Mouse (Mus musculus) forebrain, embryonic 15.5 days (tissue): ENCODE data around the gene Eps15l1. TPM values are rescaled to one million over a fixed set of nuclear protein-coding genes. Genes with fewer than 3 reads are reported as not detected.

Experiments used
- ATAC-seq: fragments of 200-750 bp; cut with Nextera tagmentation; replicated peaks from 2 replicates; pipeline ENCODE4 v1.8.0; 2017; ENCODE audit warnings: mild to moderate bottlenecking, moderate TSS enrichment, moderate library complexity
- H3K27ac ChIP-seq: fragments of 300-500 bp; sonication (generic); replicated peaks from 2 replicates; pipeline ENCODE4 v1.5.1; 2015; ENCODE audit warnings: mild to moderate bottlenecking, inconsistent platforms
- H3K27me3 ChIP-seq: fragments of 300-500 bp; sonication (generic); 2 replicates; pipeline ENCODE4 v1.6.1; 2015; ENCODE audit warnings: inconsistent platforms
- H3K36me3 ChIP-seq: fragments of 300-500 bp; sonication (generic); 2 replicates; pipeline ENCODE4 v1.6.1; 2015; ENCODE audit warnings: mild to moderate bottlenecking, inconsistent platforms
- H3K4me1 ChIP-seq: fragments of 300-500 bp; sonication (generic); 2 replicates; pipeline ENCODE4 v1.6.1; 2015; ENCODE audit warnings: inconsistent platforms
- H3K4me2 ChIP-seq: fragments of 300-500 bp; sonication (generic); replicated peaks from 2 replicates; pipeline ENCODE4 v1.6.1; 2015; ENCODE audit warnings: mild to moderate bottlenecking, inconsistent platforms
- H3K4me3 ChIP-seq: fragments of 300-500 bp; sonication (generic); 2 replicates; pipeline ENCODE4 v1.5.1; 2015; ENCODE audit warnings: mild to moderate bottlenecking, inconsistent platforms
- H3K9ac ChIP-seq: fragments of 300-500 bp; sonication (generic); replicated peaks from 2 replicates; pipeline ENCODE4 v1.6.1; 2015; ENCODE audit warnings: mild to moderate bottlenecking, inconsistent platforms
- H3K9me3 ChIP-seq: fragments of 300-500 bp; sonication (generic); 2 replicates; pipeline ENCODE4 v1.6.1; 2016; ENCODE audit warnings: inconsistent platforms
- WGBS: fragments of 180-500 bp; shearing (Covaris S2); methylation state at CpG from one replicate; pipeline ENCODE4 v1.1.7; 2015; ENCODE audit warnings: mixed read lengths; 5-methylcytosine and 5-hydroxymethylcytosine counted together
- polyA plus RNA-seq: library from polyadenylated mRNA; unstranded; fragments of >200 nt; fragmentation: Nextera tagmentation; extraction: Ambion mirVana; gene quantifications from 2 replicates; pipeline ENCODE4 v1.2.1, GENCODE M21; 2015

Eps15l1 gene
- polyA plus RNA-seq, 1 experiment from 2014 or later: 62.3 TPM

- Histone ChIP-seq H3K36me3 (peaks cover 9% of the 10 kb centered on the region; the same call in 1 of the 2 replicates), H3K4me1 (peaks cover 34% of the 10 kb centered on the region), H3K9me3 (no peaks in the 10 kb centered on the region), H3K27me3 (no peaks in the 10 kb centered on the region), H3K27ac (peak overlapping the region; percentile 57), H3K4me2 (peak overlapping the region; percentile 69), H3K9ac (peak overlapping the region; percentile 61), H3K4me3 (peak overlapping the region; percentile 45)
- peak; percentile 68 for ATAC-seq
- 46% methylated on average over 6 of the region's 6 CpGs for WGBS
These were observed 22.7 kb upstream of the Eps15l1 start for GRCm38 (mm10) chr8:72443994-72444350.

- peak; percentile 100 for ATAC-seq
- H3K36me3 ChIP-seq: peaks cover 5% of the 10 kb centered on the region; the same call in 1 of the 2 replicates
- 6% methylated on average over 34 of the region's 34 CpGs for WGBS
- peak within 1 kb of the TSS; percentile 57 for H3K27ac ChIP-seq
- H3K4me2 ChIP-seq: peak within 1 kb of the TSS; percentile 69
- no peaks in the 10 kb centered on the region for H3K9me3 ChIP-seq
- H3K9ac ChIP-seq: peak within 1 kb of the TSS; percentile 61
- peaks cover 34% of the 10 kb centered on the region for H3K4me1 ChIP-seq
- H3K27me3 ChIP-seq: no peaks in the 10 kb centered on the region
- peak within 1 kb of the TSS; percentile 45 for H3K4me3 ChIP-seq
These were observed 22.2 kb upstream of the Eps15l1 start, which contains the start of the genes Calr3 and 1700030K09Rik for GRCm38 (mm10) chr8:72443338-72443993. Calr3 (minus strand) TSS chr8:72443870. 1700030K09Rik (plus strand) TSS chr8:72443880.

GRCm38 (mm10) chr8:72438248-72439015 lies 17.2 kb upstream of the Eps15l1 start:
- no peak for ATAC-seq
- Histone ChIP-seq H3K9ac (no peak overlapping the region), H3K4me1 (peaks cover 5% of the 10 kb centered on the region), H3K4me3 (no peak overlapping the region), H3K27me3 (no peaks in the 10 kb centered on the region), H3K27ac (no peak overlapping the region), H3K36me3 (no peaks in the 10 kb centered on the region), H3K9me3 (no peaks in the 10 kb centered on the region), H3K4me2 (no peak overlapping the region)
- 66% methylated on average over 8 of the region's 8 CpGs for WGBS

- 20% methylated on average over 2 of the region's 2 CpGs for WGBS
- no peak overlapping the region for H3K27ac ChIP-seq
- no peak overlapping the region for H3K4me3 ChIP-seq
- no peaks in the 10 kb centered on the region for H3K27me3 ChIP-seq
- no peak for ATAC-seq
- H3K4me2 ChIP-seq: no peak overlapping the region
- no peak overlapping the region for H3K9ac ChIP-seq
- no peaks in the 10 kb centered on the region for H3K36me3 ChIP-seq
- H3K4me1 ChIP-seq: no peaks in the 10 kb centered on the region
- no peaks in the 10 kb centered on the region for H3K9me3 ChIP-seq
These were observed 13.7 kb upstream of the Eps15l1 start for GRCm38 (mm10) chr8:72434952-72435351.

- ATAC-seq: no peak
- no peak overlapping the region for H3K4me2 ChIP-seq
- no peak overlapping the region for H3K9ac ChIP-seq
- H3K36me3 ChIP-seq: no peaks in the 10 kb centered on the region
- H3K4me3 ChIP-seq: no peak overlapping the region
- 55% methylated on average over 13 of the region's 13 CpGs for WGBS
- no peaks in the 10 kb centered on the region for H3K9me3 ChIP-seq
- H3K27ac ChIP-seq: no peak overlapping the region
- H3K27me3 ChIP-seq: no peaks in the 10 kb centered on the region
- no peaks in the 10 kb centered on the region for H3K4me1 ChIP-seq
These were observed 8.4 kb upstream of the Eps15l1 start for GRCm38 (mm10) chr8:72429676-72430075.

- WGBS: 68% methylated on average over 1 of the region's 1 CpGs
- peaks cover 32% of the 10 kb centered on the region for H3K4me1 ChIP-seq
- no peaks in the 10 kb centered on the region for H3K36me3 ChIP-seq
- no peak overlapping the region for H3K9ac ChIP-seq
- no peak overlapping the region for H3K4me2 ChIP-seq
- no peak overlapping the region for H3K27ac ChIP-seq
- no peak overlapping the region for H3K4me3 ChIP-seq
- ATAC-seq: no peak
- no peaks in the 10 kb centered on the region for H3K27me3 ChIP-seq
- H3K9me3 ChIP-seq: no peaks in the 10 kb centered on the region
These were observed 1.7 kb upstream of the Eps15l1 start for GRCm38 (mm10) chr8:72422926-72423325.

- Histone ChIP-seq H3K4me1 (peaks cover 53% of the 10 kb centered on the region), H3K9me3 (no peaks in the 10 kb centered on the region), H3K9ac (peak overlapping the region; percentile 82), H3K27ac (peak overlapping the region; percentile 79), H3K4me3 (peak overlapping the region; percentile 84), H3K4me2 (peak overlapping the region; percentile 74), H3K36me3 (no peaks in the 10 kb centered on the region), H3K27me3 (no peaks in the 10 kb centered on the region)
- ATAC-seq: peak; percentile 74
- under 1% methylated on average over 73 of the region's 73 CpGs for WGBS
These were observed 494 bp downstream of the Eps15l1 start for GRCm38 (mm10) chr8:72420571-72421361.

GRCm38 (mm10) chr8:72418073-72418472 lies 3.2 kb downstream of the Eps15l1 start:
- Histone ChIP-seq H3K4me3 (no peak overlapping the region), H3K27ac (no peak overlapping the region), H3K27me3 (no peaks in the 10 kb centered on the region), H3K9ac (no peak overlapping the region), H3K9me3 (no peaks in the 10 kb centered on the region), H3K4me2 (no peak overlapping the region), H3K36me3 (0 out of 2 replicates have a peak, but pooled peaks cover 4% of the 10 kb centered on the region), H3K4me1 (peaks cover 59% of the 10 kb centered on the region)
- no peak for ATAC-seq
- 88% methylated on average over 4 of the region's 4 CpGs for WGBS

- Histone ChIP-seq H3K9ac (no peak overlapping the region), H3K9me3 (no peaks in the 10 kb centered on the region), H3K4me2 (no peak overlapping the region), H3K36me3 (0 out of 2 replicates have a peak, but pooled peaks cover 4% of the 10 kb centered on the region), H3K4me3 (no peak overlapping the region), H3K27me3 (no peaks in the 10 kb centered on the region), H3K27ac (no peak overlapping the region), H3K4me1 (peaks cover 55% of the 10 kb centered on the region)
- whole genome bisulfite sequencing: 78% methylated on average over 2 of the region's 2 CpGs
- no peak for ATAC-seq
These were observed 6.0 kb downstream of the Eps15l1 start for GRCm38 (mm10) chr8:72415252-72415651.

GRCm38 (mm10) chr8:72413839-72414238 lies 7.4 kb downstream of the Eps15l1 start:
- H3K27me3 ChIP-seq: no peaks in the 10 kb centered on the region
- 94% methylated on average over 7 of the region's 7 CpGs for WGBS
- no peak for ATAC-seq
- H3K9me3 ChIP-seq: no peaks in the 10 kb centered on the region
- no peak overlapping the region for H3K4me3 ChIP-seq
- H3K4me2 ChIP-seq: no peak overlapping the region
- H3K36me3 ChIP-seq: 0 out of 2 replicates have a peak, but pooled peaks cover 4% of the 10 kb centered on the region
- peaks cover 42% of the 10 kb centered on the region for H3K4me1 ChIP-seq
- no peak overlapping the region for H3K27ac ChIP-seq
- no peak overlapping the region for H3K9ac ChIP-seq

- 0 out of 2 replicates have a peak, but pooled peaks cover 4% of the 10 kb centered on the region for H3K36me3 ChIP-seq
- no peak overlapping the region for H3K9ac ChIP-seq
- no peaks in the 10 kb centered on the region for H3K27me3 ChIP-seq
- WGBS: 70% methylated on average over 3 of the region's 3 CpGs
- H3K4me2 ChIP-seq: no peak overlapping the region
- no peaks in the 10 kb centered on the region for H3K9me3 ChIP-seq
- ATAC-seq: no peak
- peaks cover 5% of the 10 kb centered on the region; the same call in 1 of the 2 replicates for H3K4me1 ChIP-seq
- H3K4me3 ChIP-seq: no peak overlapping the region
- no peak overlapping the region for H3K27ac ChIP-seq
These were observed 11.8 kb downstream of the Eps15l1 start for GRCm38 (mm10) chr8:72409443-72409842.

- 92% methylated on average over 1 of the region's 1 CpGs for WGBS
- Histone ChIP-seq H3K27me3 (no peaks in the 10 kb centered on the region), H3K4me2 (no peak overlapping the region), H3K36me3 (no peaks in the 10 kb centered on the region), H3K4me3 (no peak overlapping the region), H3K27ac (no peak overlapping the region), H3K9me3 (no peaks in the 10 kb centered on the region), H3K4me1 (peaks cover 5% of the 10 kb centered on the region; the same call in 1 of the 2 replicates), H3K9ac (no peak overlapping the region)
- ATAC-seq: no peak
These were observed 13.4 kb downstream of the Eps15l1 start for GRCm38 (mm10) chr8:72407878-72408277.
